Mouse (Mus musculus): ENCODE data around the gene Pmm1. TPM values are rescaled to one million over a fixed set of nuclear protein-coding genes. Genes with fewer than 3 reads are reported as not detected.
"Not testable (repeated sequence)": the region's sequence is repeated elsewhere in the genome, so short reads cannot be mapped to it uniquely, and the experiment has no call there.

Gene Pmm1
- polyA plus RNA-seq, 1 experiment, result 6.3 TPM

- Histone ChIP-seq H3K36me3 (ENCODE audit: control insufficient read depth) (no peaks in the 10 kb centered on the region), H3K27me3 (ENCODE audit: control insufficient read depth) (no peaks in the 10 kb centered on the region), H3K9me3 (ENCODE audit: control insufficient read depth, low read length) (peaks cover 4% of the 10 kb centered on the region), H3K4me1 (ENCODE audit: control insufficient read depth) (peaks cover 9% of the 10 kb centered on the region), H3K4me3 (replicated peaks) (no peak within 1 kb of the TSS)
- TF ChIP-seq TAL1 (IDR thresholded peaks at IDR 0.05; ENCODE audit: low read length), result no peak
- TF ChIP-seq GATA1 (IDR thresholded peaks at IDR 0.05; ENCODE audit: low read length), result no peak
Observed at GRCm38 (mm10) chr15:81980321-81980720, 19.6 kb upstream of the Pmm1 start, which contains the start of gene 1700029P11Rik. Gene 1700029P11Rik, plus strand, starts transcription at chr15:81980540.

- not testable (repeated sequence) for H3K4me3 ChIP-seq (replicated peaks); H3K4me1 ChIP-seq (ENCODE audit: control insufficient read depth); H3K36me3 ChIP-seq (ENCODE audit: control insufficient read depth); H3K9me3 ChIP-seq (ENCODE audit: control insufficient read depth, low read length); H3K27me3 ChIP-seq (ENCODE audit: control insufficient read depth)
Observed at GRCm38 (mm10) chr15:81975156-81975555, 14.4 kb upstream of the Pmm1 start.

- not testable (repeated sequence) for H3K27me3 ChIP-seq (ENCODE audit: control insufficient read depth); H3K4me3 ChIP-seq (replicated peaks); H3K9me3 ChIP-seq (ENCODE audit: control insufficient read depth, low read length); H3K36me3 ChIP-seq (ENCODE audit: control insufficient read depth)
- H3K4me1 ChIP-seq (ENCODE audit: control insufficient read depth), result peaks cover 18% of the 10 kb centered on the region
Observed at GRCm38 (mm10) chr15:81970498-81970897, 9.8 kb upstream of the Pmm1 start.

GRCm38 (mm10) chr15:81969635-81970034, 8.9 kb upstream of the Pmm1 start:
- H3K4me3 ChIP-seq (replicated peaks), result not testable (repeated sequence)

GRCm38 (mm10) chr15:81969173-81969572, 8.4 kb upstream of the Pmm1 start:
- peaks cover 22% of the 10 kb centered on the region for H3K4me1 ChIP-seq (ENCODE audit: control insufficient read depth)
- 0 out of 2 replicates have a peak, but pooled peaks cover 3% of the 10 kb centered on the region for H3K9me3 ChIP-seq (ENCODE audit: control insufficient read depth, low read length)
- H3K4me3 ChIP-seq (replicated peaks), result no peak overlapping the region
- TF ChIP-seq TAL1 (IDR thresholded peaks at IDR 0.05; ENCODE audit: low read length) (no peak), GATA1 (IDR thresholded peaks at IDR 0.05; ENCODE audit: low read length) (no peak)
- no peaks in the 10 kb centered on the region for H3K36me3 ChIP-seq (ENCODE audit: control insufficient read depth)
- no peaks in the 10 kb centered on the region; the same call in 1 of the 2 replicates for H3K27me3 ChIP-seq (ENCODE audit: control insufficient read depth)

More at GRCm38 (mm10) chr15:81969635-81970034, 8.9 kb upstream of the Pmm1 start:
- not testable (repeated sequence) for H3K9me3 ChIP-seq (ENCODE audit: control insufficient read depth, low read length); H3K27me3 ChIP-seq (ENCODE audit: control insufficient read depth); H3K36me3 ChIP-seq (ENCODE audit: control insufficient read depth)
- H3K4me1 ChIP-seq (ENCODE audit: control insufficient read depth), result peaks cover 22% of the 10 kb centered on the region

GRCm38 (mm10) chr15:81968447-81968846, 7.7 kb upstream of the Pmm1 start:
- H3K36me3 ChIP-seq (ENCODE audit: control insufficient read depth), result no peaks in the 10 kb centered on the region
- TF ChIP-seq GATA1 (IDR thresholded peaks at IDR 0.05; ENCODE audit: low read length) (no peak), TAL1 (IDR thresholded peaks at IDR 0.05; ENCODE audit: low read length) (no peak)
- peaks cover 22% of the 10 kb centered on the region for H3K4me1 ChIP-seq (ENCODE audit: control insufficient read depth)
- no peak overlapping the region for H3K4me3 ChIP-seq (replicated peaks)
- H3K27me3 ChIP-seq (ENCODE audit: control insufficient read depth), result no peaks in the 10 kb centered on the region; the same call in 1 of the 2 replicates
- H3K9me3 ChIP-seq (ENCODE audit: control insufficient read depth, low read length), result 0 out of 2 replicates have a peak, but pooled peaks cover 3% of the 10 kb centered on the region

- Histone ChIP-seq H3K36me3 (ENCODE audit: control insufficient read depth) (no peaks in the 10 kb centered on the region), H3K9me3 (ENCODE audit: control insufficient read depth, low read length) (0 out of 2 replicates have a peak, but pooled peaks cover 3% of the 10 kb centered on the region), H3K4me3 (replicated peaks) (no peak overlapping the region), H3K27me3 (ENCODE audit: control insufficient read depth) (no peaks in the 10 kb centered on the region; the same call in 1 of the 2 replicates), H3K4me1 (ENCODE audit: control insufficient read depth) (peaks cover 22% of the 10 kb centered on the region)
- TF ChIP-seq GATA1 (IDR thresholded peaks at IDR 0.05; ENCODE audit: low read length) (no peak), TAL1 (IDR thresholded peaks at IDR 0.05; ENCODE audit: low read length) (no peak)
Observed at GRCm38 (mm10) chr15:81967821-81968220, 7.1 kb upstream of the Pmm1 start.

GRCm38 (mm10) chr15:81966062-81966829, 5.5 kb upstream of the Pmm1 start:
- Histone ChIP-seq H3K4me3 (replicated peaks) (no peak overlapping the region), H3K27me3 (ENCODE audit: control insufficient read depth) (no peaks in the 10 kb centered on the region; the same call in 1 of the 2 replicates)
- TF ChIP-seq GATA1 (IDR thresholded peaks at IDR 0.05; ENCODE audit: low read length), result no peak
- no peak for TF ChIP-seq TAL1 (IDR thresholded peaks at IDR 0.05; ENCODE audit: low read length)

GRCm38 (mm10) chr15:81964980-81965545, 4.3 kb upstream of the Pmm1 start:
- TF ChIP-seq TAL1 (IDR thresholded peaks at IDR 0.05; ENCODE audit: low read length), result no peak
- no peak for TF ChIP-seq GATA1 (IDR thresholded peaks at IDR 0.05; ENCODE audit: low read length)
- H3K27me3 ChIP-seq (ENCODE audit: control insufficient read depth), result no peaks in the 10 kb centered on the region; the same call in 1 of the 2 replicates
- no peak overlapping the region for H3K4me3 ChIP-seq (replicated peaks)
- no peaks in the 10 kb centered on the region for H3K9me3 ChIP-seq (ENCODE audit: control insufficient read depth, low read length)
- peaks cover 35% of the 10 kb centered on the region for H3K4me1 ChIP-seq (ENCODE audit: control insufficient read depth)
- H3K36me3 ChIP-seq (ENCODE audit: control insufficient read depth), result no peaks in the 10 kb centered on the region

More at GRCm38 (mm10) chr15:81966062-81966829, 5.5 kb upstream of the Pmm1 start:
- peaks cover 26% of the 10 kb centered on the region for H3K4me1 ChIP-seq (ENCODE audit: control insufficient read depth)
- H3K9me3 ChIP-seq (ENCODE audit: control insufficient read depth, low read length), result no peaks in the 10 kb centered on the region
- H3K36me3 ChIP-seq (ENCODE audit: control insufficient read depth), result no peaks in the 10 kb centered on the region
